Mouse (Mus musculus): Measurements from ENCODE around the gene Camta1.

GRCm38 (mm10) chr4:151285905-151286445 lies 575.7 kb downstream of the Camta1 start:
- TF ChIP-seq CTCF (conservative IDR thresholded peaks at IDR 0.05; ENCODE audit: low read length), result no peak
- no peak for TF ChIP-seq NANOG (IDR thresholded peaks at IDR 0.05; ENCODE audit: borderline replicate concordance, low read length)
